Mouse (Mus musculus) natural killer cell, adult 2 months (primary cell): ENCODE measurements around the gene Cmas.

Source experiments
- DNase-seq, 2 experiments: peaks; one replicate each; pipeline ENCODE4 v3.0.0; 2022; ENCODE audit warnings: low spot score in 2 of 2

Gene Cmas

DNA sequence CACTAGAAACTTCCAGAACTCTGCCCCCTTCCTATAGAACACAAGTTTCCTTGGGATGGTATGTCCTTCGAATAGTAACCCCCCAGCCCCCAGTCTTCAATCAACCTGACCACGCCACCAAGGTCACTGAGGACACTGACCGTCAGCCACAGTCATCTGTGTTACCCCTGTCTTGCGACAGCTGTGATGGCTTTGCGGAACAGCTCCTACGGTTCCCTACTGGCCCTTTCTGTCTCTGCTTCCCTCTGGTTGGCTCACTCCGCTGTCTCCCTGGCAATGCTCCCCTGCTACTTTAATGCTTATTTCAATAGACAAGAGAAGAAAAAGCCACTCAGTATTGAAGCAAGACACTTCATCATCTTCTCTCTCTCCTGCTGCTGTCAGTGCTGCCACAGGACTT is 37.0 kb downstream of the Cmas start:
- DNase-seq: no peak

GRCm38 (mm10) chr6:142795087-142795486 is 38.6 kb downstream of the Cmas start:
- DNase-seq: no peak

DNA sequence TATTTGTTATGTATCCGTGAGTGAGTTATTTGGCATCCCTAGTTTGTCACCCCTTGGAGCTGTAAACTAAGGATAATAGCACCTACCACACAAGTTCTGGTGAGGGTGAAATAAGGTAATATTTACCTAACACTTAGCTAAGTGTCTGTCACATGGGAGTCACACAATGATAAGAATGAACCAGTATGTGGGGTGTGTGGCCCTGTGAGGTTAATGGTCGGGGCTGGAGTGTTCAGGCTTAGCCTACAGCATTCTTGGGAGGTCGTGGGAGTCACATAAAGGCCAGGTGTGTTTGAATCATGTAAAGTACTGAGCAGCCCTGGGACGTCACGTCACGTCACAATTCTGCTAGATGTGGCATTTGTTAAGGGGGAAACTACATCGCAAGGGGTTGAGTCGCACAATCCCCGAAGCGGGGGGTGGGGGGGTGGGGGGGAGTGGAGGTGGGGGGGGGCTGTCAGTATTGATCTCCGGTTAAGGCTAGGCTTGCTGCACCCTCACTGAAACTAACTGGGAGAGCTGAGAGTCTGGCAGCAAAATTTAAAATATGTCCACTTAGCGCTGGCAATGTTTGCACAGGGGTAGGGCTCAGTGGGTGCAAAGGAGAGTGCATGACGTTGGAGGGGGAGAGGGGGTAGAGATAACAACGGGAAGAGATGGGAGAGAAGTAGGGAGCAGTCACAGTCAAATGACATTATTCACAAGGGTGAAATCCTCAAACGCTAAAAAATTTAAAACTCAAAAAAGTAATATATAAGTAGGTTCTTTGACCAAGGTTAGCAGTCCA is 39.4 kb downstream of the Cmas start:
- DNase-seq: no peak

DNA sequence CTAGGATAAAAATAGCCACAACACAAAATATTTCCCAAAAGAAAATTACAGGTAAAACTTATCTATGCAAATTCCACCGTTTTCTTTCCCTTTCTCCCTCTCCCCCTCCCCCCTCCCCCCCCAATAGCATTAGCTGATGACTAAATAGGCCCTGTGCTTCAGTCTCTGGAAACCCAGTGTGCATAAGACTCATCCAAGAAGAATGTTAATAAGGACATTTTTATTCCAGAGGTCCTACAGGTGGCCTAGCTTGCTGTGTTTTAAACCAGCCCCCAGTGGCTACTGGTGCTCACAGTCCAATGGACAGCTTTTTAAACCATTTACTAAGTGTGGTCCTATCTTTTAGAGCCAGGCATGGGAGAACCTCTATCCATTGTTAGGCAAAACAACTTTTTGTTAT is 41.5 kb downstream of the Cmas start:
- no peak for DNase-seq

- no peak for DNase-seq
Measured at GRCm38 (mm10) chr6:142798837-142799236, 42.4 kb downstream of the Cmas start.

GRCm38 (mm10) chr6:142799704-142800374 is 43.4 kb downstream of the Cmas start:
- no peak for DNase-seq

DNA sequence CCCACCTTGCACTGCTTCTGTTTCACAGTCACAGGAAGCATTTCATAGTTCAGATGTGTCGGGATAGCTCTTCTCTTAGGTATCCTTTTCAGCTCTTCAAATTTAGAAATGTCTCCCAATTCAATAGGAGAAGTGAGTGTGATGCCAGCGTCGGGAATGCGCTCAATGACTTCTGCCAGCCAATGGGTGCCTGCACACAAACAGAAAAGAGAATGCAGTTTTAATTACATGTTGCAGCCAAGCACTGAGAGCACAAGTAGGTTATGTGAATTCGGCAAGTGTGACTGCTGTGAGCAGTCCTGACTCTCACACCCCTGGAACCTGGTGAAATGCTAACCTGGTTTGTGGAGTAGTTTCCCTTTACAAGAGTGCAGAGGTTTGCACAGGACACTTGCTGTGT is 45.2 kb downstream of the Cmas start:
- DNase-seq: no peak

- DNase-seq: no peak
Measured at GRCm38 (mm10) chr6:142802617-142803525, 46.4 kb downstream of the Cmas start.

DNA sequence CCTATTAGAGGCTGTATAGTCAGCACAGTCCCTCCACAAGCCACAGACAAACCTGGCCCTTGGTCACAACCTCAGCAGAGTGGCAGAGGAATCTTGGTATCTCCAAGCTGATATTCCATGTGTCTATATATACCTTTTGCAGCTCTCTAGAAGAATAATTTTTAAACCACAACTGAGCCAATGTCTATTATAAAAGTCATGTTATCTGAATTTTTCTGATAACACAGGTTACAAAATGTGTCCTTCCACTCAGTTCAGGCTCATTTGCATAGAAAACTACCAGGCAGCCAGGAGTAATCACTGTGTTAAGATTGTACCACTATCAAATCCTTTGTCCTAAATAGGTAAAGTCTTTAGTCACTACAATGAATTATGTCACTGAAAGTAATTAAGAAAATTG is 47.9 kb downstream of the Cmas start, which contains the start of gene Sult6b2:
Gene Sult6b2 (minus strand): TSS at position 101 of the 400 bp plus-strand sequence.
- DNase-seq: no peak

DNA sequence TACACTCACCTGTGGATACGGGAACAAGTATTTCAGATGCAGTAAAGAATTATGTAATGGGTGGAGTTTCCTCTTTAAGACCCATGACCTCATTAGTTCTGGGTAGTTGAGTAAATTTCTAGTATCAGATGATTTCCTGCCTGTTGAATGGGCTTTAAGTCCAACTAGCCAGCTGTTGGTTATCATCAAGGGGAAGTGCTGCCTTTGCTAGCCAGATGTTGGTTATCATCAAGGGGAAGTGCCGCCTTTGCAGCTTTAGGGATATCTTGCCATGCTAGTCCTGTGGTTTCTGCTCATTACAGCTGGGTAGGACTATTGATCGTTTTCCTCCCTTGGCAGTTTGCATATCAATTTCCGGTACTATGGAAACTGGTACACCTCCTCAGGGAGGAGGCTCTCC is 49.8 kb downstream of the Cmas start:
- DNase-seq: no peak

GRCm38 (mm10) chr6:142809373-142810098 is 53.0 kb downstream of the Cmas start:
- no peak for DNase-seq

DNA sequence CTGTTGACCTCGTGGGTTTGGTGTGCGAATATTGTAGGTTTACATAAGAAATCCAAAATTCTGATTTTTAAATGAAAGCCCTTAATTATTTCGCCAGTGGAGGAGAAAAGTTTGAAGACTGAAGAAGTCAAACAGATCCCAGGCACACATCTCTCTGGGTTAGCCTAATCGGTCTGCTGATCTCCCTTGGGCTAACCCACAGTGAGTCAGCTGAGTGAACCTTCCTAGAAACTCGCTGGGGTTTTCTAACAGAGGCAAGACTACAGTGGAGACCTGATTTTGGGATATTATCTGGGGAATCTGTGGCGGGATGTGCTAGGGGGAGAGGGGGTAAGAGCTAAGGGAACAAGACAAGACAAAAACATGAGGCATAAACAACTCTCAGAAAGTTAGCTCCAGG is 53.8 kb downstream of the Cmas start:
- DNase-seq: no peak

DNA sequence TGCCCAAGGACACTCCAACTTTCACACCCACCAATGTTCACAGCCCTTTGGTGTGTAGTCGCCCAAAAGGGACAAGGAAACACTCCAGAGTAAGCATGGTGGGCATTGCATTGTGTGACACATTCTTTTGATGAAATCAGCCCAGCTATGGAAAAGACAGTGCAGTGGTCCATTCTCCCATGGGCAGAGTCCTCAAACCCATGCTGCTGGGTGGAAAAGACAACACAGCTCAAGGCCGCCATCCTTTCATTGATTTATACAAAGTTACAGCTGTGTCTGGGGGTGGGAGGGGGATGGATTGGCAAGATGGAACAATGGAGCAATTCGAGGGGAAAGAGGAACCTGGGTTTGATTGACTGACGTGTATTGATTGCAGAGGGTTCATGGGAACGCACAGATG is 56.5 kb downstream of the Cmas start:
- no peak for DNase-seq

DNA sequence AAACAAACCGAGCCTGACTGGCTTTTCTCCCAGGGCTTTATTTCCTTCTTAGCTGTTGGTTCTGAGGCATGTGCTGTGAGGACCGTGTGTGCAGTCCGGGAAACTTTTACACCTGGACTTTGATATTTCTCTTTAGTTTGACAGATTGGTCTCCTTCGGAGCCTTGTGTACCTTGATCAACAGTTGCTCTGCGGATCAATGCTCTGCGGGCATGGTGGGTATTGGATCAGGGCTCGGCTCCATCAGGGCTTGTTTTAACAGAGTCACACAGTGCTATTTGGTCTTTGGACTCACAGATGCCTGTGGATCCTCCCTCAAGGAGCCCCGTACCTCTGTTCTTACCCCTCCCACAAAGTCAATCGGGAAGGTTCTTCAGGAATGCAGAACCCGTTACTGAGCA is 57.5 kb downstream of the Cmas start:
- DNase-seq: no peak

DNA sequence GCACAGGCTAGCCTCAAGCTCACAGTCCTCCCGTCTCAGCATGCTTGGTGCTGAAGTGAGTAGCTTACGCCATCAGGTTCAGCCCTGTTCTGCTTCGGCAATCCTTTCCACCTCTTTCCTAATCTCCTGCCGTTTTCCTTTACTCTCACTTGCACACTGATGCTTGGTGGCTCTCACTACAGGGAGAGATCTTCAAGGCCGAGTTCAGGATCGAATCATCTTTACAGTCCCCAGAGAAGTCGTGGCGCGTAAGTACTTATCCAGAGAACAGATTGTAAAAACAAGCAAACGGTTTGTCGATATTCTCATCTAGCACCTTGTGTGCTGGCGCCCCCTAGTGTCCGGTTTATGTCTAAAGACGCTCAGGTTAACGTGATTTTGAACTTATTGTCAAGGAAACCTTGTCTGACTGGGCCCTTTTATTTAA is 58.0 kb downstream of the Cmas start:
- peak; percentile 63 to 75 for DNase-seq

GRCm38 (mm10) chr6:142815513-142815912 is 59.0 kb downstream of the Cmas start:
- no peak for DNase-seq

DNA sequence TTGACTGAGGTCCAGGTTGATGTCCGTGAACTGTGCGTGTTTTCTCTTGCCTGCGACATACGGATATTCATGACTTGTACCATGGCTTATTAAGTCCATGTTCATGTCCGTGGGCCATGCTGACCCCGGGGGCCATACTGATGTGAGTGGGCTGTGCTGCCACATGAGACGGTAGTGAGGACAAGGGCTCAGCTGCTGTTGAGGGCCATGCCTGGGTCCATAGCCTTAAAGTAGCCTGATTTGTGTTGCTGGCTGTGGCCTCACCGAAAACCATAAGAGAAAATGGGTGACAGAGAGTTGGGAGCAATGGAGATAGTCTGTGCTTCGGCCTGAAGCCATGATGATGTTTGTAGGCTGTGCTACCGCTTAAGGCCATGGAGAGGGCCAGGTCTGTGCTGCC is 61.8 kb downstream of the Cmas start:
- DNase-seq: no peak

DNA sequence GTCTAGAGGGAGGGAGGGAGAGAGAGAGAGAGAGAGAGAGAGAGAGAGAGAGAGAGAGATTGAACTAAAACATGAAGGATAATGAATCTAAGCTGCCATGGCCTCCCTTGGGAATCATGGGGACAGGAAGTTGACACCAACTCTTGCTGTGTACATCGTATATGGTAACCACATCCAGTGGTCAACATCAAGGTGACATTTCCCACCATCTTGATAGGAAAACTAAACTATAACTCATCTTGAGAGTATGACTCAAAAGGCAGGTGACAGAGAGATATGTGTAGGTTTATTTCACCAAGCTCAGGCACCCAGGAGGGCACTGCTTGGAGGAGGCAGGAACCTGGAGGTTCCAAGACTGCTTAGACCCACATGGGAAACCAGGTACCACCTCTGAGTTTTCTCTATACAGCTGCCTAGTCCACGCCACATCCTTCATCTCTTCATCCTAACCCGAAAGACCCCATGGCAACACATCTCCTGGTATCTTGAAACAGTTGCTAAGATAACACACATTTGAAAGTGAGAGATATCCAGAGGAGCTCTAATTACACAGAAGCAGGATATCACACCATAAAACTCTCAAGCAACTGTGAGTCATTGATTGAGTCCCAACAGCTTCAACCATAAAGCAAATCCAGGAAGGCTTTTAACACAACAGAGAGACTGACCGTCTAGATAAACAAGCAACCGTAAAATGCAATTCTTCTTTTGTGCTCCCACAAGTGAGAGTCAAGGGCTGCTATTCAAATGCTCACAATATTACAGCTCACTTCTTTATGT is 66.7 kb downstream of the Cmas start:
- no peak for DNase-seq
